Mouse (Mus musculus): ENCODE results near the gene Cep72. TPM values are rescaled to one million over a fixed set of nuclear protein-coding genes. Genes with fewer than 3 reads are reported as not detected.

The Cep72 gene
- 4.5 TPM for polyA plus RNA-seq (2014; fragmentation: Illumina TruSeq; extraction: RNeasy Lipid Tissue Mini Kit (QIAGEN cat#74804); ENCODE audit: low replicate concordance)

DNA sequence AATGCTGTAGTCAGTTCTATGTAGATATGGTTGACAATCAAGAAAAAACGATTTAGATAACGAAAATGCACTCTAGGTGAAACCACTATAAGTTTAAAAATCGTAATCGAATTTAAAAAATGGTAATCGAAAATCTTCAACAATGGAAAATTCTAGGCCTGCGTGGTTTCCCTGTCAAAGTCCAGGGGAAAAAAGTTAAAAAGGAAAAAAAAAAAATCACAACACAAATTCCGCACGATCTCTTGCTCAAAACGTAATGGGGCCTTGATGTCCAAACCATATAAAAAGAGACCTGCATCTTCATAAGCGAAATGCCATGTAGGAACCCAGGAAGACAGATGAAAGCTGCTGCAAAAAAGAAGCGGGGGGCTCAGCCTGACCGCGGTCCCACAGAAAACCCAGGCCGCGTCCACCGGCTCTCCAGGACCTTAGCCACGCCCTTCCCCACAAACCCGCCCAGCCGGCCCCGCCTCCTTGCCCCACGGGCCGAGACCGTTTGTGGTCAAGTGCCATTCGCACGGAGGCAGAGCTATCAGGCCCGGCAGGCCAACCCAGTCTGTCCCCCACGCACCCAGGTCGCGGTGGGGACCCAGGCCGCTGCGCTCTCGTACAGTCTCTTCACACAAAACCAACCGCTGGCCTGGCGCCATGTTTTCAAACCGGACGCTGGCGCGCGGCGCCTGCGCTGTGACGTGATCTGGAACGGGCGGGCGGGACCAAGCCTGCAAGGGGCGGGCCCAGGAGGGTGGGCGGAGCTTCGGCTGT, at the start of gene Cep72:
TSS of gene Cep72 (minus strand) at position 687 of the 765 bp plus-strand sequence.

DNA sequence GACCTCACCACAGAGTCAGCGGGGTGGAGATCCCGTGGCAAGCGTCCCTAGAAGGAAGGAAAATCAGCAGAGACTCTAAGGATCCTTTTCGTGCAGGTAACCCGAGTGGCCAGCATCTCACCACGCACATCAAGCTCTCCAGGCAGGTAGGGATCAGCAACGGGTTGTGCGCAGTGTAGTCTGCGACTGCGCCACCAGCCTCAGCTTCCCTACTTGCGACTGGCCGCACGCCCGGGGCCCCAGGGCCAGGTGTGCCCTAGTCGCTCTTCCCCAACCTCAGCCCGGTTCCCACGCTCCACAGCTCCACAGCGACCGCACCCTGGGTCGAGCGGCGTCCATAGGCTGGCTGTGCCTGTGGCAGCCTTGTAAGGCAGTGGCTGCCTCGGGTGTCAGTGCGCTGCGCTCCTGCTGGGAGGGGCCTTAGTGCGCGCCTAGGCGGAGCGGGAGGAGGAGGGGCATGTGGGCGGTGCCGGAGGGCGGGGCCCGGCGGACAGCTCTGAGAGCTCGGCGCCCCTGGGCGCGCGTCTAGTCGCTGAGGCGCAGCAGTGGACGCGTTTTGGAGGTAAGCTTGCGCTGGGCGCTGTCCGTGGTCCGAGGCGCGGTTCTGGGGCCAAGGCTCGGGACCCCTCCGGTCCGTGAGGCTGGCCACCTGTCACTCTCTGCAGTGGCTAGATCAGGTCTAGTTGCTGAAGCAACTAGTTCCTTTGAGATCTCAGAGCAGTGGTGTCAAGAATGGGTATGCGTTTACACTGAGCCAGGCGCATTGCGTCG, 53.0 kb downstream of the Cep72 start, which contains the start of gene Tppp:
TSS of gene Tppp (plus strand) at position 460 of the 771 bp plus-strand sequence.

Other genes with a start within 250 kb of the Cep72 start
- gene Nkd2, start 214.7 kb downstream of the Cep72 start, polyA plus RNA-seq (2014; fragmentation: Illumina TruSeq; extraction: RNeasy Lipid Tissue Mini Kit (QIAGEN cat#74804); ENCODE audit: low replicate concordance): 2.2 TPM
- 15.3 TPM for gene Trip13, start 124.5 kb downstream of the Cep72 start, polyA plus RNA-seq (2014; fragmentation: Illumina TruSeq; extraction: RNeasy Lipid Tissue Mini Kit (QIAGEN cat#74804); ENCODE audit: low replicate concordance)
- gene Brd9, start 124.5 kb downstream of the Cep72 start, polyA plus RNA-seq (2014; fragmentation: Illumina TruSeq; extraction: RNeasy Lipid Tissue Mini Kit (QIAGEN cat#74804); ENCODE audit: low replicate concordance): 28.3 TPM
- gene Zdhhc11, start 98.4 kb downstream of the Cep72 start, polyA plus RNA-seq (2014; fragmentation: Illumina TruSeq; extraction: RNeasy Lipid Tissue Mini Kit (QIAGEN cat#74804); ENCODE audit: low replicate concordance): not detected
- 14.6 TPM for gene Tppp, start 52.9 kb downstream of the Cep72 start, polyA plus RNA-seq (2014; fragmentation: Illumina TruSeq; extraction: RNeasy Lipid Tissue Mini Kit (QIAGEN cat#74804); ENCODE audit: low replicate concordance)
- gene Slc9a3, start 59.2 kb upstream of the Cep72 start, polyA plus RNA-seq (2014; fragmentation: Illumina TruSeq; extraction: RNeasy Lipid Tissue Mini Kit (QIAGEN cat#74804); ENCODE audit: low replicate concordance): 90.4 TPM
- gene Exoc3, start 146.4 kb upstream of the Cep72 start, polyA plus RNA-seq (2014; fragmentation: Illumina TruSeq; extraction: RNeasy Lipid Tissue Mini Kit (QIAGEN cat#74804); ENCODE audit: low replicate concordance): 32.0 TPM
- gene Ahrr, start 230.0 kb upstream of the Cep72 start, polyA plus RNA-seq (2014; fragmentation: Illumina TruSeq; extraction: RNeasy Lipid Tissue Mini Kit (QIAGEN cat#74804); ENCODE audit: low replicate concordance): 5.3 TPM